Mouse (Mus musculus) thymus, postnatal 4 days (tissue): ENCODE results near the gene Cdc6.
A peak's percentile ranks its signal among the peaks of the same experiment; 100 is the strongest.

Source experiments
- DNase-seq: peaks from one replicate; pipeline ENCODE4 v3.0.0; 2021

Cdc6 gene

DNA sequence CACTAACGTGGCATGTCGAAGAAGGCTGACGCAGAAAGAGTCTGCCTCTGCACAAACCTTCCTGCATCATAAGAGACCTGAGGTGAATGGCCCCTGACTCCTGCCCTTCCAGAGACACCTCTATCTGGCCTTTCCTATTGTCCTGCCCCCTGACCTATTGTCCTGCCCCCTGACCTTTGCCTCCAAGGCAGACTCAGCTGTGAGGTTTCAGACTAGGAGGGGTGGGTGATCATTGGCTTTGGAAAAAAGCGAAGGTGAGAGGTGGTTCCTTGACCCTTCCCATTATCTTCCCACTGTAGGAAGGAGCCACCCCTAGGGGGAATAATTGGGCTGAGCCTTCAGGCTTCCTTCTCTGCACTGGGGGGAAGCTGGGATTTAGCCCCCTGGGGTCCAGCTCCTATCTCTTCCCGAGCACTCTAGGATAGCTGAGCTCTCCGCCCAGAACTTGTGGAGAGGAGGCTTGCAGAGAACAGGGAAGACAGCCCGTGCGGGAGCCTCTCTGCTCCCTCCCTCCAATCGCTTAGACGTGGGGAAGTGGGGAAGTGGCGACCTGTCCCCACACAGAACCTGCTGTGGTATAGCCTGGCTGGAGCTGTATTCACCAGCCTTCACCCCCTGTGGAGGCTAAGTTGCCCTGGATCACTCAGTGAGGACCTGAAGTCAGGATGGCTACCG is 55.0 kb downstream of the Cdc6 start:
- peak; percentile 53 for DNase-seq

DNA sequence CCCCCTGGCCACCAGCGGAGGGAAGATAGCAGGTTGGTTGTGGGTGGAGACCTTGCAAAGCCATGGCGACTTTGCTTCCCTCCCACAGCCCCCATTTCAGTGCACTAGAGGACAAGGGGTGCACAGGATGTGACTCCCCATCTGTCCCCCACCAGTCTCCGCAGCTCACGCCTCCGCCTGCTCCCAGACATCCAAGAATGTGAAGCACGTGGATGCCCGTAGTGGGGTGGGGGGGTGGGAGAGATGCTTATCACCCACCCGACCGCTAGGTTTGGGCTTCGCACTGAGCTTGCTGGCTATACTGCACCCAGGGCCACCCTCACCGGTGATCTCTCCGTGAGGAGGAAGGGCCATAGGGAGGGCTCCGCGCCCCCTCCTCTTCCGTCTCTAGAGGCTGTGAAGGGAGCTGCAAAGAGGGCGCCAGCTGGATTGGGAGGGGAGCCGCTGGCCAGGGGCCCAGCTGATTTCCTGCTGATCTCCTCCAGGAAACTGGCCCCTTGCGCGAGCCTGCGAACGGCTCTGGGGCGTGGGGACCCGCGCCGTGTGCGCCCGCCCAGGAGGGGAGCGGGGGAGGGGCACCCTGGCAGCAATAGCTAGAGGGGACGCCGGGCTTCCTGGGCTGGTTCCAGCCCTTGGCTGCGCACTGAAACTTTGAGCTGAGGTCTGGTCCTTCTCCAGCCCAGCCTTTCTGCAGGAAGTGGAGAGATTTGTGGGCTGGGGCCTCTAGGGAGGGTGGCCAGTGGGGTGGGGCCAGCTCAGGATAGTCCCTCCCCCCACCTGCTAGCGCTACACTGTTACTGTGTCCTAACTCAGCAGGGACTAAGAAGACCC is 55.8 kb downstream of the Cdc6 start:
- peak; percentile 90 for DNase-seq

DNA sequence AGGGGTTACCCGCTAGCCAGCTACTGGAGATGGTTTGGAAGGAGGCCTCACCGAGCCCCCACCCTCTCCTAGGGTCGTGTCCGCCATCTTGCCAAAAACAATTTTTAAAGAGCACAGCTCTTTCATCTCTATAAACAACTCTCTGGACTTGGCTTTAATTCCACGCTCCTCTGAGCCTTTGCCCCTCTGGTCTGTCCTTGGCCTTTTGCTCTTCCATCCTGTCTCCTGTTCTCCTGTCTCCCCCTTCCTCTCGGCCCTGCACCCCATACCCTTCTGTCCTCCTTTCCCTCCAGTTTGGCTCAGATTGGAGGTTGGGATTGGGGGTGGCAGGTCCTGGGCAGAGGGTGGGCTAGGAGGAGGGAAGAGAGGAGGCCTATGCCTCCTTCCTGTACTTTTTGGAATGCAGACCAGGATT is 56.6 kb downstream of the Cdc6 start:
- DNase-seq, result no peak

GRCm38 (mm10) chr11:98964616-98965415 is 57.2 kb downstream of the Cdc6 start:
- DNase-seq, result peak; percentile 76

GRCm38 (mm10) chr11:98965416-98966077 is 57.9 kb downstream of the Cdc6 start:
- peak; percentile 63 for DNase-seq

- DNase-seq, result peak; percentile 61
These were observed 59.0 kb downstream of the Cdc6 start for GRCm38 (mm10) chr11:98966499-98967141.

- peak; percentile 16 for DNase-seq
These were observed 60.5 kb downstream of the Cdc6 start for GRCm38 (mm10) chr11:98968079-98968478.

DNA sequence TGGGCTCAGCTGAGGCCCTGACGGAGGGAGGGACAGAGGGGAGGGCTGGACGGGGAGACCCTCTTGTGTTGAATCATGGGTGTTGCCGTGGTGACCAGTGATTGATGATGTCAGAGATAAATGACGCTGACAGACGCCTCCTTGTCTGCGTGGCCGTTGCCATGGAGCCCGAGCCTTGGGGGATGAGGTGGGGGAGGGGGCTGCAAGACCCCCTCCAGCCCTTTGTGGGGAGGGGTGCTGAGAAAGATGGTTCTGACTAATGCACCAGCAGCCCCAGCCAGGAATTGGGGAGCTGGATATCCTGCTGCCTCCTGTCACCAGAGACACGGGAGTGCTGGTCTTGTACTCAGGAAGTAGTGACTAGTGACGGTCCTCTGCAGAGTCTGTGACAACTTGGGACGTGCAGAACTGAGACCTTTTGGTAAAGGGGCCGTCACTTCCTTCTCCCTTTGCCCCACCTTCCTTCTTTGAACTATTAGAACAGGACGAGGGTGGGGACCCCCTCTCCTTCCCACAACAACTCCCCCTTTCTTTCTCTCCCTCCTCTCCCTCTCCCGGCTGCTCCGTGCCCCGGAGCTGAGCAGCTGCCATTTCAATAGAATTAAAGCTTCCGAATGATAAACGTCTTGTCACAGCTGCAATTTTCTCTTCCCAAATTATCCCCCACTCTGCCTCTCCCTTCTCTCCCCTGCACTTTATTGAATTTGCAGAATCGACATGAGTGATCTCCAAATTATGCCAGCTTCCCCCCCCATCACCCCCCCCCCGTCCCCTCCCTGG is 61.3 kb downstream of the Cdc6 start:
- DNase-seq, result peak; percentile 35

- peak; percentile 27 for DNase-seq
These were observed 61.9 kb downstream of the Cdc6 start for GRCm38 (mm10) chr11:98969496-98969927.

GRCm38 (mm10) chr11:98970191-98970925 is 62.8 kb downstream of the Cdc6 start:
- peak; percentile 34 for DNase-seq

DNA sequence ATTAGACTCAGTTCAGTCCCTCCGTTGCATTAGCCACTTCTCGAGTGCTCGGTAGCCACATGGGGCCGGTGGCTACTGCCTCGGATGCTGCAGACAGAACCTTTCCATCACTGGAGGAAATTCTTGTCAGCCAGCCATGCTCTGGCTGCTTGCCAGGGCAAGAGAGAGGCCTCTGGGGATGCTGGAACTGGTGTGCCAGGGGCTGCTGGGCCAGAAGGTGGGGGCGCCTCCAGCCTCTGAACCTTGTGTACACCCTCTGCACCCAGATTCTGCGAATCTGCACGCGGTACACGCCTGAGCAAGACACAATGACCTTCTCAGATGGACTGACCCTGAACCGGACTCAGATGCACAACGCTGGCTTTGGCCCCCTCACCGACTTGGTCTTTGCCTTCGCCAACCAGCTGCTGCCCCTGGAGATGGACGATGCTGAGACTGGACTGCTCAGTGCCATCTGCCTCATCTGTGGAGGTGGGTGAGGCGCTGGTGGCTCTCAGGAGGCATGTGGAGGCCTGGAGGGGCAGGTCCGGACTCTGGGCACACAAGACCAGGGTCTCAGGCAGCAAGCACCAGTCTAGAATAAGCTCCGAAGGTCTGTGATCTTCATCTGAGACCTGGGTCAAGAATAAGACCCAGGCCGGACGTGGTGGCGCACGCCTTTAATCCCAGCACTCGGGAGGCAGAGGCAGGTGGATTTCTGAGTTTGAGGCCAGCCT is 63.9 kb downstream of the Cdc6 start:
- DNase-seq, result peak; percentile 28

DNA sequence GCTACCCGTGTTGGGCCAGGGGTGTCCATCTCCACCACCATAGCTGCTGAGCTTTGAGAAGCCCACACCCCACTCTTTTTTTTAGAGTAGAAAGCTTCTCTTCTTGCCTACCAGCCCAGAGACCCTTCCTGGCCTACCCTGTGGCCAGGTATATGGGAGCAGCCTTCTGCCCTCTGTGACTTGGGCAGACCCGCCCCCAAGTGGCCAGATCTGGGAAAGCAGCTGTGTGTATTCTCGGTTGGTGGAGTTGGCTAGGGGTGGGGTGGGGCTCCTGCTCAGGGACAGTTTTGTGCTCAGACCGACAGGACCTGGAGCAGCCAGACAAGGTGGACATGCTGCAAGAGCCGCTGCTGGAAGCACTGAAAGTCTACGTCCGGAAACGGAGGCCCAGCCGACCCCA is 64.6 kb downstream of the Cdc6 start:
- peak; percentile 95 for DNase-seq

DNA sequence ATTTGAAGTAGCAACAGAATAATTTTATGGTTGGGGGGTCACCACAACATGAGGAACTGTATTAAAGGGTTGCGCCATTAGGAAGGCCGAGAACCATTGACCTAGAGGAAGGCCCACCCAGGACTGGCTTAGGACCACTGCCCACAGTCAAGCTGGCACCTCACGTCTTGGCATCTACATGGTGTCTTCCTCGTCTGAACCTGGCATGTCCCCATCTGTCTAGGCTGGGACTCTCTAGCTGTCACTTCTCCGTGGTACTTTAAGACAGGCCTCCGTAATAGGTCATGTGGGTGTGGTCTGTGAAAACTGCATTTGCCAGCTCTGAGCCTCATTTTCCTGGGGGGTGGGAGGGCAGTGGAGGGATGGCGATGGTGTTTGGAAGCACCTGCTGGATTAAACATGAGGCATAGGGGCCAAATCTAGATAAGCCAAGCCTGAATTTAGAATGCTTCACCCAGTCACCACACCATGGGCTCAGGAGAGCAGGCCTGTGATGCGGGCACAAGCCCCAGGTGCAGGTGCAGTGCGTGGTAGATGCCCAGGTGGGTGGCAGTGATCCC is 65.3 kb downstream of the Cdc6 start:
- DNase-seq, result peak; percentile 14
